Mouse (Mus musculus): ENCODE measurements around the gene Prkacb.

GRCm38 (mm10) chr3:146764871-146765529, 47.8 kb downstream of the Prkacb start:
- TF ChIP-seq CTCF (IDR thresholded peaks at IDR 0.05; ENCODE audit: low read depth) (no peak), EP300 (IDR thresholded peaks at IDR 0.05; ENCODE audit: low read depth) (peak; percentile 76)

Data from liver, embryonic 14.5 days (tissue).